Mouse (Mus musculus) forebrain, embryonic 11.5 days (tissue): ENCODE measurements at regions not wholly inside any gene's neighbourhood (a gene's known extent, or its start where the extent isn't known, plus 50 kb on each side); places are given as distances from the start of the nearest gene placed in this dataset.

Experiments used
- ATAC-seq: fragments of 200-750 bp; cut with Nextera tagmentation; replicated peaks from 2 replicates; pipeline ENCODE4 v1.8.0; 2017; ENCODE audit warnings: moderate TSS enrichment; ENCODE audit not compliant: low FRiP score
- DNase-seq: peaks from one replicate; pipeline ENCODE4 v3.0.0-alpha.2; 2017; ENCODE audit warnings: low spot score
- H3K27ac ChIP-seq: fragments of 300-500 bp; sonication (generic); 2 replicates; pipeline ENCODE4 v1.5.1; 2014; ENCODE audit warnings: low read depth, low read length
- H3K27me3 ChIP-seq: fragments of 300-500 bp; sonication (generic); 2 replicates; pipeline ENCODE4 v1.6.1; 2014; ENCODE audit warnings: mild to moderate bottlenecking, low read length, mixed read lengths; ENCODE audit not compliant: control insufficient read depth, insufficient read depth
- H3K36me3 ChIP-seq: fragments of 300-500 bp; sonication (generic); 2 replicates; pipeline ENCODE4 v1.6.1; 2014; ENCODE audit warnings: mild to moderate bottlenecking, low read length, moderate library complexity, mixed read lengths; ENCODE audit not compliant: control insufficient read depth, insufficient read depth
- H3K4me1 ChIP-seq: fragments of 300-500 bp; sonication (generic); replicated peaks from 2 replicates; pipeline ENCODE4 v1.6.1; 2014; ENCODE audit warnings: low read length, mixed read lengths; ENCODE audit not compliant: control insufficient read depth, insufficient read depth
- H3K4me2 ChIP-seq: fragments of 300-500 bp; sonication (generic); 2 replicates; pipeline ENCODE4 v1.6.1; 2014; ENCODE audit warnings: low read depth, mild to moderate bottlenecking, low read length, moderate library complexity, mixed read lengths; ENCODE audit not compliant: severe bottlenecking
- H3K4me3 ChIP-seq: fragments of 300-500 bp; sonication (generic); 2 replicates; pipeline ENCODE4 v1.5.1; 2014; ENCODE audit warnings: low read depth, low read length
- H3K9ac ChIP-seq: fragments of 300-500 bp; sonication (generic); 2 replicates; pipeline ENCODE4 v1.6.1; 2014; ENCODE audit warnings: low read length
- H3K9me3 ChIP-seq: fragments of 300-500 bp; sonication (generic); 2 replicates; pipeline ENCODE4 v1.6.1; 2016; ENCODE audit warnings: low read length, mixed read lengths; ENCODE audit not compliant: control insufficient read depth
- WGBS: fragments of 180-500 bp; shearing (Covaris S2); extraction: QIAGEN DNeasy Blood & Tissue Kit; methylation state at CpG from one replicate; pipeline ENCODE4 v1.1.7; 2014; 5-methylcytosine and 5-hydroxymethylcytosine counted together

DNA sequence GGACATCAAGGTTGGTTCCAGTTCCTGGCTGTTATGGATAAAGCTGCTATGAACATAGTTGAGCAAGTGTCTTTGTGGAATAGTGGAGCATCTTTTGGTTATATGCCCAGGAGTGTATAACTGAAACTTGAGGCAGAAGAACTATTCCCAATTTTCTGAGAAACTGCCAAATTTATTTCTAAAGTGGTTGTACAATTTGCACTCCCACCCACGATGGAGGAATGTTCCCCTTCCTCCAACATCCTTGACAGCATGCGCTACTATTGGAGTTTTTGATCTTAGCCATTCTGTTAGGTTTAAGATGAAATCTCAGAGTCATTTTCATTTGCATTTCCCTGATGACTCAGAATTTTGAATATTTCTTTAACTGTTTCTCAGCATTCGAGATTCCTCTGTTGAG lies 607.6 kb downstream of the Fat4 start:
- Histone ChIP-seq H3K4me3 (no peak overlapping the region), H3K4me1 (no peaks in the 10 kb centered on the region), H3K27me3 (no peaks in the 10 kb centered on the region), H3K27ac (no peak overlapping the region), H3K4me2 (no peak overlapping the region), H3K36me3 (no peaks in the 10 kb centered on the region), H3K9ac (no peak overlapping the region), H3K9me3 (no peaks in the 10 kb centered on the region)
- ATAC-seq (no peak), DNase-seq (no peak)
- WGBS: 91% methylated on average over 3 of the region's 3 CpGs

- no peak overlapping the region for H3K9ac ChIP-seq
- H3K9me3 ChIP-seq: no peaks in the 10 kb centered on the region
- ATAC-seq (no peak), DNase-seq (no peak)
- no peaks in the 10 kb centered on the region for H3K4me1 ChIP-seq
- no peaks in the 10 kb centered on the region for H3K27me3 ChIP-seq
- WGBS: 86% methylated on average over 5 of the region's 5 CpGs
- H3K36me3 ChIP-seq: no peaks in the 10 kb centered on the region
- H3K4me3 ChIP-seq: no peak overlapping the region
- H3K27ac ChIP-seq: no peak overlapping the region
- H3K4me2 ChIP-seq: no peak overlapping the region
Observed at GRCm38 (mm10) chr3:39528087-39528486, 641.3 kb downstream of the Fat4 start.

- no peak for ATAC-seq
- H3K4me2 ChIP-seq: no peak overlapping the region
Observed at GRCm38 (mm10) chr3:39537515-39537914, 650.8 kb downstream of the Fat4 start.

GRCm38 (mm10) chr3:39540530-39541118 lies 653.9 kb downstream of the Fat4 start:
- DNase-seq (no peak), ATAC-seq (no peak)
- H3K4me3 ChIP-seq: no peak overlapping the region
- no peak overlapping the region for H3K4me2 ChIP-seq
- no peak overlapping the region for H3K9ac ChIP-seq
- 80% methylated on average over 7 of the region's 7 CpGs for WGBS
- H3K4me1 ChIP-seq: no peaks in the 10 kb centered on the region
- no peak overlapping the region for H3K27ac ChIP-seq
- no peaks in the 10 kb centered on the region for H3K36me3 ChIP-seq
- H3K9me3 ChIP-seq: no peaks in the 10 kb centered on the region
- H3K27me3 ChIP-seq: no peaks in the 10 kb centered on the region

More at GRCm38 (mm10) chr3:39537515-39537914, 650.8 kb downstream of the Fat4 start:
- Histone ChIP-seq H3K36me3 (no peaks in the 10 kb centered on the region), H3K27ac (no peak overlapping the region), H3K4me3 (no peak overlapping the region), H3K9ac (no peak overlapping the region), H3K27me3 (no peaks in the 10 kb centered on the region), H3K4me1 (no peaks in the 10 kb centered on the region), H3K9me3 (no peaks in the 10 kb centered on the region)
- WGBS: 83% methylated on average over 2 of the region's 2 CpGs
- no peak for DNase-seq

DNA sequence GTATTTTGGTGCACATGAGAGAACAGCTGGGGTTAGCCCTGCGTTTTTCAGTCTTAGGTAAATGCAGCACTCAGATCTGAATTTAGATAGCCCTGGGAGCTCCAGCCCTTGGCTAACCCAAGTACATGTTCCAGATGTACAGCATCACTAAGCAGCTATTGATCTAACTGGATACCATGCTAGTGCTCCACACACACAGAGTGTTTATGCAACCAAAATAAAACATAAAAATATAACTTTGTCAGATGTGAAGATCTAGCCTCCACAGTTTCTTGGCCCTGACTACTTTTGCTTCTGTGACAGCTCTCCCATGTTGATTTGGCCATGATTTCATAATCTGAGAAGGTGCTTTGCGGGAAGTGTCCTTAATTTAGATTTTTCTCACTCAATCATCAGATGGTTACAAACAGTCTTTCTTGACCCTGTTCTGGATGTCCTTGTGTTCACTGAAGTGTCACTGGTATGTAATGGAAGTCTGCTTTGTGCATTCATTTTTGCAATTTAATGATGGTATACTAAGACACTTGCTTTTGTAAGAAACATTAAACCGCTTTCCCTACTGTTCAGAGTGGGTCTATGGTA lies 672.8 kb downstream of the Fat4 start:
- Histone ChIP-seq H3K4me3 (no peak overlapping the region), H3K4me2 (no peak overlapping the region), H3K27me3 (no peaks in the 10 kb centered on the region), H3K9ac (no peak overlapping the region), H3K27ac (no peak overlapping the region), H3K36me3 (no peaks in the 10 kb centered on the region), H3K9me3 (no peaks in the 10 kb centered on the region), H3K4me1 (no peaks in the 10 kb centered on the region)
- WGBS: 92% methylated on average over 3 of the region's 3 CpGs
- no peak for ATAC-seq
- no peak for DNase-seq

DNA sequence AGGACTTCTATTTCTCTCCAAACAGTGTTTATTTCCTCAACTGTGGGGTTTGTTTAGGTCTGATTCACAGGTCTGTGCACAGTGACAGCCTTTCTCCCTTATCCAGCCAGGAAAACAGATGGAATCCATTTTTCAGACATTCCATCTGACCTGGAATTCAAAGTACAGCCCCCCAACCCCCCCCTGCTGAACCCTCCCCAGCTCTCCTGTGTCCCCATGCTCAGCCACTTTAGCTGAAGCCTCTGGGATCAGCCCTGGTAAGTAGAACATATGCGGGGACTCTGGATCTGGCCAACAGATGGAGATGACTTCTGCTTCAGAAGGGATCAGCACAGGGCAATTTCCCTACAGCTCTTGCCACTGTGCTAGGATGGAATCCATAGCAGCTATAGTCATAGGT lies 674.2 kb downstream of the Fat4 start:
- Histone ChIP-seq H3K4me1 (no peaks in the 10 kb centered on the region), H3K36me3 (no peaks in the 10 kb centered on the region), H3K27me3 (no peaks in the 10 kb centered on the region), H3K9ac (no peak overlapping the region), H3K27ac (no peak overlapping the region), H3K4me3 (no peak overlapping the region), H3K4me2 (no peak overlapping the region), H3K9me3 (no peaks in the 10 kb centered on the region)
- ATAC-seq (no peak), DNase-seq (no peak)
- 80% methylated on average over 1 of the region's 1 CpGs for WGBS

DNA sequence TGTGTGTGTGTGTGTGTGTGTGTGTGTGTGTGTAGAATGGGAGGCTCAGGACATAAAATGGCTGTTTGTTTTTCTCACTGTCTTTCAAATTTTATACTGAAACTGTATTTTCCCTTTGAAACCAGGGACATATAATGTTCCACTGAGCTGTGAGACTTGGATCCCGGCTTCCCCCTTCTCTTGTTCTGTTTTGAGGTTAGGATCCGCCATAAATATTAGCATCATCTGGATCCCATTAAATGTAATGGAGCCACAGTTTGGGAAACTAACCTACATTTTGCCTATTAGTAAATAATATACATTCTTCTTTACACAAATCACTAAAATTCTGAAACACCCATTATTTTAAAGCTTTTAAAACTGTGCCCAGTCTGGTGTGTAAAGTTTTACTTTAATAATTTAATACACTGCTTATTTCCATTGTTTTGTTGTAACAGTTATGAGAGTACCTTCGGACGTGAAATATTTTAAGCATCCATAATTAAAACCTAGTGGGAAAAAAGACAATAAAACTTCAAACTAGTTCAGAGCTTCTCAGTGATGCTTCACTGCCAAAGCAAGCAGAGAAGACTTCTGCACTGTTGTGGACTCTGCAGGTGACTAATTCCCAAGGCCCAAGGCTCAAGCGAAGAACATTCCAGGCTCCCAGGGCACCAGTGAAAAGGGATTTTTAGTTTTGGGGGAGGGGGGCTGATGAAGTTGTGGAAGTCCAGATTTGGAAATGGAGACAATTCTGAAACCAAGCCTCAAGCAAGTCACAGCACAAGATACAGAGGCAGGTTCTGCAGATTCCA lies 684.9 kb downstream of the Fat4 start:
- H3K4me3 ChIP-seq: no peak overlapping the region
- H3K4me2 ChIP-seq: no peak overlapping the region
- no peak for DNase-seq
- WGBS: 73% methylated on average over 5 of the region's 5 CpGs
- H3K27me3 ChIP-seq: no peaks in the 10 kb centered on the region
- H3K36me3 ChIP-seq: no peaks in the 10 kb centered on the region
- ATAC-seq: no peak
- no peaks in the 10 kb centered on the region for H3K4me1 ChIP-seq
- H3K27ac ChIP-seq: no peak overlapping the region
- no peak overlapping the region for H3K9ac ChIP-seq
- H3K9me3 ChIP-seq: no peaks in the 10 kb centered on the region

DNA sequence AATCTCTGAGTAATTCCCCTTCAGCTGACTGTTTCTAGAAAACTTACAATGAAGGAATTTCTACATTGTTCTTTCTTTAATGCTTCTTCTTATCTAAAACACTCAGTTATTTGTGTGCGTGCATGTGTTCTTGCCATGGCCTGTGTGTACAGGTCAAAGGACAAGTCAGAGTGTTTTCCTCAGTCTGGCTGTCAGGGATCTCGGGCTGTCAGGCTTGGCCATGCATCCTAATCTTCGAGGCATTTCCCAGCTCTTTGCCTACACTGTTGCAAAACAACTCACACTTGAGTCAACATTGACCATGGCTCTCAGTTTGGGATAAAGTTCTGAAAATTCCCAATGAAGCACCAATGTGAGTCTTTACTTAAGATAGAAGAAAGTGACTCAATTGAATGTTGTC lies 688.5 kb downstream of the Fat4 start:
- no peak overlapping the region for H3K4me2 ChIP-seq
- no peaks in the 10 kb centered on the region for H3K9me3 ChIP-seq
- H3K27me3 ChIP-seq: no peaks in the 10 kb centered on the region
- H3K4me3 ChIP-seq: no peak overlapping the region
- WGBS: 81% methylated on average over 3 of the region's 3 CpGs
- no peak overlapping the region for H3K9ac ChIP-seq
- no peak for ATAC-seq
- H3K4me1 ChIP-seq: no peaks in the 10 kb centered on the region
- H3K27ac ChIP-seq: no peak overlapping the region
- no peak for DNase-seq
- no peaks in the 10 kb centered on the region for H3K36me3 ChIP-seq
